Mouse (Mus musculus) liver, embryonic 12.5 days (tissue): ENCODE results near the gene Cntrl. TPM values are rescaled to one million over a fixed set of nuclear protein-coding genes. Genes with fewer than 3 reads are reported as not detected.

Experiments
- ATAC-seq: fragments of 200-750 bp; cut with Nextera tagmentation; 2 replicates; pipeline ENCODE4 v1.8.0; 2017; ENCODE audit warnings: moderate number of reproducible peaks, mild to moderate bottlenecking, moderate library complexity
- H3K27ac ChIP-seq: fragments of 300-500 bp; sonication (generic); 2 replicates; pipeline ENCODE4 v1.5.1; 2016; ENCODE audit warnings: mild to moderate bottlenecking
- H3K27me3 ChIP-seq: fragments of 300-500 bp; sonication (generic); replicated peaks from 2 replicates; pipeline ENCODE4 v1.6.1; 2016; ENCODE audit warnings: mild to moderate bottlenecking, moderate library complexity
- H3K36me3 ChIP-seq: fragments of 300-500 bp; sonication (generic); 2 replicates; pipeline ENCODE4 v1.6.1; 2016; ENCODE audit warnings: mild to moderate bottlenecking, moderate library complexity
- H3K4me1 ChIP-seq: fragments of 300-500 bp; sonication (generic); 2 replicates; pipeline ENCODE4 v1.6.1; 2016
- H3K4me2 ChIP-seq: fragments of 300-500 bp; sonication (generic); 2 replicates; pipeline ENCODE4 v1.6.1; 2016; ENCODE audit warnings: mild to moderate bottlenecking, moderate library complexity
- H3K4me3 ChIP-seq: fragments of 300-500 bp; sonication (generic); 2 replicates; pipeline ENCODE4 v1.5.1; 2016; ENCODE audit warnings: mild to moderate bottlenecking, moderate library complexity
- H3K9ac ChIP-seq: fragments of 300-500 bp; sonication (generic); 2 replicates; pipeline ENCODE4 v1.6.1; 2016; ENCODE audit warnings: mild to moderate bottlenecking, moderate library complexity
- H3K9me3 ChIP-seq: fragments of 300-500 bp; sonication (generic); replicated peaks from 2 replicates; pipeline ENCODE4 v1.6.1; 2016; ENCODE audit warnings: mild to moderate bottlenecking, moderate library complexity
- WGBS: fragments of 180-500 bp; shearing (Covaris S2); methylation state at CpG from one replicate; pipeline ENCODE4 v1.1.7; 2016; ENCODE audit not compliant: insufficient replicate concordance; 5-methylcytosine and 5-hydroxymethylcytosine counted together
- polyA plus RNA-seq: library from polyadenylated mRNA; unstranded; fragments of >200 nt; fragmentation: Nextera tagmentation; extraction: Ambion mirVana; gene quantifications from 2 replicates; pipeline ENCODE4 v1.2.1, GENCODE M21; 2016

The Cntrl gene
- polyA plus RNA-seq, 1 experiment from 2014 or later = 12.7 TPM

DNA sequence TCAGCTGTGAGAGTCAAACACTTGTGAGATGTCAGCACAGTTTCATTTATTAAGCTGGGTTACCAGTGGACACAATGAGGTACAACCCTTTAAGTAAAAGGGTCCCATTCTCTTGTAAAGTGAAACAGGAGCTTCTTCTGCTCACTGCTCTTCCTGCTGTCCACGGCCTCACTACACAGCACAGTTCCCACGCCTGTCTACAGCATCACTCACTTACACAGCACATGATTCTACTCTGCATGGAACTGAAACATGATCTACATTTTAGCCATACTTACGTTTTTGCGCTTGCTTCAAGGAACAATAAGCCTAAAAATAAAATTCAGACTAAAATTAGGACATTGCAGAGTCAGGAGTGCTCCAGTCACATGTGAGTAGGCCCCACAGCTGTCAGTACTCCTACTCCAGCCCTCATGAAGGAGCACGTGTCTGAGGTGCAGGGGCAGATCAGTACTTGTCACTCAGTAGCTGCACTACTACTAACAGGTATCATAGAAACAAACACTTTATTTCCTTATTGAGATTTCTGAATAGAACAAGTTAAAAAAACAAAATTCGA, 73.9 kb downstream of the Cntrl start:
- Histone ChIP-seq H3K4me2 (no peak overlapping the region), H3K4me1 (no peaks in the 10 kb centered on the region), H3K9ac (no peak overlapping the region), H3K27me3 (no peaks in the 10 kb centered on the region), H3K9me3 (no peaks in the 10 kb centered on the region), H3K36me3 (peaks cover 92% of the 10 kb centered on the region), H3K4me3 (no peak overlapping the region), H3K27ac (no peak overlapping the region)
- WGBS = 82% methylated on average over 6 of the region's 6 CpGs
- ATAC-seq = no peak

GRCm38 (mm10) chr2:35188929-35189328, 79.6 kb downstream of the Cntrl start:
- ATAC-seq = no peak
- no peak overlapping the region for H3K9ac ChIP-seq
- 0 out of 2 replicates have a peak, but pooled peaks cover under 1% of the 10 kb centered on the region for H3K4me1 ChIP-seq

GRCm38 (mm10) chr2:35193976-35194375, 84.7 kb downstream of the Cntrl start:
- no peak overlapping the region for H3K4me3 ChIP-seq
- no peaks in the 10 kb centered on the region for H3K9me3 ChIP-seq
- H3K9ac ChIP-seq = no peak overlapping the region; the same call in 1 of the 2 replicates
- peaks cover 46% of the 10 kb centered on the region for H3K36me3 ChIP-seq
- WGBS = 68% methylated on average over 1 of the region's 1 CpGs
- H3K4me1 ChIP-seq = peaks cover 36% of the 10 kb centered on the region
- no peak overlapping the region for H3K27ac ChIP-seq
- no peak for ATAC-seq
- H3K4me2 ChIP-seq = no peak overlapping the region
- H3K27me3 ChIP-seq = no peaks in the 10 kb centered on the region

More at GRCm38 (mm10) chr2:35188929-35189328, 79.6 kb downstream of the Cntrl start:
- Histone ChIP-seq H3K4me3 (no peak overlapping the region), H3K36me3 (peaks cover 75% of the 10 kb centered on the region), H3K9me3 (no peaks in the 10 kb centered on the region), H3K27ac (no peak overlapping the region), H3K4me2 (no peak overlapping the region), H3K27me3 (no peaks in the 10 kb centered on the region)
- WGBS = 75% methylated on average over 5 of the region's 5 CpGs

DNA sequence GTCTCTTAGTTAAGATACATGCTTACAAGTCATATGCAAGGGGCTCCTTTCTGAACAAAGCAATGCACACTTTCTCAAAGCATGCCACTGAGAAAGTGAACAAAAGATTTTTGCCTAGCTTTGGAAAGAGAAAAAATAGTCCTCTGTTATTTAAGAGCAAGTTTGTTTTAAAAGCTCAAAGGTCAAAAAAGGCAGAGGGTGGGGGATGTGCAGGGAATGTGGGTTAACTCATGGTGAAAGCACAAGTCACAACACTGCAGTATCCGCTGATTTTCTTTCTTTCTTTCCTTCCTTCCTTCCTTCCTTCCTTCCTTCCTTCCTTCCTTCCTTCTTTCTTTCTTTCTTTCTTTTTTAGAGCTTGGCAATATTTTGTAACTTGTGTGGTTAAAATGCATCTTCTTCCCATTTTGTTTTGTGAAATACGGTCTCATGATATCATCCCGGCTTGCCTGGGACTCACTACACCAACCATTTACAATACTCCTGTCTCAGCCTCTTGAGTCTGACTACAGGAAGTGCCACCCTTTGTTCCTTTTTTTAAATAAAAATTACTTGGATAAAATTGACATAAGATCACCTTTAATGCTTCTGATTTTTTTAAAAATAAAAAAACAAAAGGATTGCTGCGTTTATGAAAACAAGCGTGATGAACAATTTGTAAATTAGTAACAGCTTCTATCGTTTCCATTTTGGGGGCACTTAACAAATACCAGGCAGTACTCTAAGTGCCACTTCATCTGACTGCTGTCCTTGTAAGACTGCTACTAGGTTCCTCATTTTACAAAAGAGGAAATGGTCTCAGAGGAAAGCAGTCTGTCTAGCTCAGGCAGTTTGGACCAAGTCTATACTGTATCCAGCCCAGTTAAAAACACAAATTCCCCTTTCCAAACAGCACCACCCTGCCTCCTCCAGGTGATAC, 86.6 kb downstream of the Cntrl start:
- Histone ChIP-seq H3K27ac (peak overlapping the region; percentile 51; the same call in 1 of the 2 replicates), H3K27me3 (no peaks in the 10 kb centered on the region), H3K36me3 (peaks cover 30% of the 10 kb centered on the region), H3K9me3 (no peaks in the 10 kb centered on the region), H3K4me2 (peak overlapping the region; percentile 39), H3K4me1 (peaks cover 44% of the 10 kb centered on the region), H3K4me3 (peak overlapping the region; percentile 5; the same call in 1 of the 2 replicates), H3K9ac (0 out of 2 replicates have a peak overlapping the region, but pooled peaks have one; percentile 12)
- ATAC-seq = no peak
- WGBS = 33% methylated on average over 6 of the region's 6 CpGs

DNA sequence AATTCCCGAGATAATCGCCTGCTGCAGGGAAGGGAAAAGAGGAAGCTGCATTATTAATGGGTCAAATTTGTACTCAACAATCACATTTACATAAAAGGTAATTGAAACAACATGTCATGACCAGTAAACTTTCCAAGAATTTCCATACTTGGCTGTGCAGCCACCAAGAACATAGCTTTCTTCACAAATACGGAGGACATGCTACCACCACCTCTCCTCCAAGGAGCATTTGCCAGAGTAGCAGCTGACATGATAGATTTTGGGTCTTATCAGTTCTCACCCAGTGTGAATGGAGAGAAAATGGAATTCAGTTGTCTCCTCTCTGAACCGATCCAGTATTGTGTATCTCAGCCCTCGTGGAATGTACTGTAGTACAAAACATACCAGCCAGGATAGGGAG, 90.2 kb downstream of the Cntrl start:
- peak overlapping the region; percentile 96 for H3K27ac ChIP-seq
- peaks cover 43% of the 10 kb centered on the region for H3K4me1 ChIP-seq
- ATAC-seq = no peak
- peak overlapping the region; percentile 87 for H3K4me2 ChIP-seq
- H3K9me3 ChIP-seq = no peaks in the 10 kb centered on the region
- peaks cover 16% of the 10 kb centered on the region for H3K36me3 ChIP-seq
- peak overlapping the region; percentile 99 for H3K9ac ChIP-seq
- no peaks in the 10 kb centered on the region for H3K27me3 ChIP-seq
- 4% methylated on average over 5 of the region's 5 CpGs for WGBS
- peak overlapping the region; percentile 83 for H3K4me3 ChIP-seq

DNA sequence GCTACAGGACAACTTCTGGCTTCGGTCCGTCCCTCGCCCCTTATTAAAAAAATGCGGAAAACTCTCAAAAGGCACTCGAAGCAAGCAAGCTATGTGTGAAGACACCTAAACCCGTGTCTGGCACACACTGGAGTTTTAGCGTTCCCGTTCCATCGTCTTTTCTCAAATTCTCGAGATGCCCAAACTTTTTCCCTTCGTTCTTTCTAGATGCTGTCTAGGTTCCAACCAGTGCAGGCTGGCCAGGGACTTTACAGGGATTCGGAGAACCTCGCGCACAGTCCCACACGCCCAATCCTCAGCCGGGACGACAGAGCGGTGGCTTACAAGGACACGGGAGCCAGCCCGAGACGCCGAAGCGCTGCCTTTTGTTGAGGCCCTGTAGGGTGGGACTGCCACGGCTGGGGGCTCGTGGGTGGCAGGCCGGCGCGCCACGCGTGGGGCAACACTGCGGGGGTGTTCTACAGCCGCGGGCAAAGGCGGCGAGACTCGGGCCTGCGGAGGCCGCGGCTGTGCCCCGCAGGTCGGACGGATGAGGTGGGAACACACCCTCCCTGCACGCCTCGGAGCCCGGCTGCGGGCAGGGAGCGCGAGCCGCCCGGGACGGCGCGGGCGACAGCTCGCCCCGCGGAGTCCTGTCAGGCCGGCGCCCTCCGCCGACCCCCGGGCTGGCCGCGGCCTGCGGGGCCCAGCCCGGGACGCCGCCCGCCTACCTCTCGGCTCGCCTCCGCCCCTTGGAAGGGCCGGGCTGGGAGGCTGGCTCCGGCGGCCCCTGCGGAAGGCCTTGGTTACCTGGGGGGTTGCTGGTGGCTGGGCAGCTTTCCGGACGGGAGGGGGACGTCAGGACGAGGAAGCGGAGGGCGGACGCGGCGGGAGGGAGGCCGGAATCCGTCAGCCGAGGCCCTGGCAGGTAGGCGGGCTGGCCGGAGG, 90.9 kb downstream of the Cntrl start:
- Histone ChIP-seq H3K4me1 (peaks cover 38% of the 10 kb centered on the region), H3K4me3 (peak overlapping the region; percentile 83), H3K27me3 (no peaks in the 10 kb centered on the region), H3K9me3 (no peaks in the 10 kb centered on the region), H3K4me2 (peak overlapping the region; percentile 87), H3K36me3 (peaks cover 16% of the 10 kb centered on the region), H3K27ac (peak overlapping the region; percentile 96), H3K9ac (peak overlapping the region; percentile 99)
- peak; percentile 74 for ATAC-seq
- under 1% methylated on average over 87 of the region's 90 CpGs for WGBS

DNA sequence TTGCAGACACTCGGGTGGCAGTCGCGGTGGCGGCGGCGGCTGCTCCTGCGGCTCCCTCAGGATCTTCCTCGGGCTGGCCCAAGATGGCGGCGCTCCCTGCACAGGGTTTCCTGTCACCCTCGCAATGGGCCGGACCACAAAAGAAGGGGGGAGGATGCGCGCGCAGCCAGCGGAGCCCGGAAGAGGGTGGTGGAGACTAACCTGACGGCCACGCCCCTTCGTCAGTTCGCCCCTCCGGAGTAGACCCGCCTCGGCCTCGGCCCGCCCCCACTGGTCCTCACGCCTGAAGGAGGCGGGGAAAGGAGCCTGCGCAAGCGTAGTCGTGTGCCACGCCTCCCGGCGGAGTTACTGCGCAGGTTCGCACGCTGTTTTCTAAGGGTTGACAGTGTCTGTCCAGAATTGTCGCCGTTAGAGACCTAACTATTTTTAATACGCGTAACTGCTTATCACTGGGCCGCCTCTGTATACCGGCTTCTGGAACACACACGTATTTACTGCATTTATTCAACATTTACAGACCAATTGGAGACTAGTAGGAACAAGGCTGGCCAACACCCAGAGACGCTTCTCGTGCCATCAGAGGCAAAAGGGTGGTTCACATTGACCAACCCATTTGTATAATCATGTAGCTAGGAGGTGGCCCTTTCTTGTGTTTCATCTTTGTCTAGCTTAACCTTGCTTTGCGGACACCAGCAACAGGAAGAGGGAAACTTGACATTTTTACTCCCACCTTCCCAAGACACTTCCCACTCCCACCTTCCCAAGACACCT, 91.8 kb downstream of the Cntrl start, which contains the start of gene Rab14:
Rab14 (minus strand) TSS at position 223 of the 771 bp plus-strand sequence.
- WGBS = under 1% methylated on average over 47 of the region's 47 CpGs

DNA sequence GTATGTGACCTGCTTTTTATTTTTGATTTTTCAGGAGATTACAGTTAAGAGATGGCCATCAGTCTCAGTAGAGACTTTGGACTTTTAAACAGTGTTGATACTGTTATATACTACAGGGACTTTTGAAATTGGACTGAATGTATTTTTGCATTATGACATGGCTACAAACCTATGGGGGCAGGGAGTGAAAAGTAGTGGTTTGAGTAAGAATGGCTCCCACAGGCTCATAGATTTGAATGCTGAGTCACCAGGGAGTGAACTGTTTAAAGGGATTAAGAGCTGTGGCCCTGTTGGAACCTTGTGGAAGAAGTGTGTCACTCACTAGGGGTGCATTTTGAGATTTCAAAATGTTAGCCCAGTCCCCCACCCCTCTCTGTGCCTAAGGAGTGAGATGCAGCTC, 94.4 kb downstream of the Cntrl start:
- Histone ChIP-seq H3K4me3 (no peak overlapping the region), H3K4me1 (peaks cover 13% of the 10 kb centered on the region), H3K9me3 (no peaks in the 10 kb centered on the region), H3K27ac (no peak overlapping the region), H3K4me2 (no peak overlapping the region), H3K36me3 (peaks cover 3% of the 10 kb centered on the region; the same call in 1 of the 2 replicates), H3K9ac (no peak overlapping the region), H3K27me3 (no peaks in the 10 kb centered on the region)
- ATAC-seq = no peak

More for the DNA sequence above, 91.8 kb downstream of the Cntrl start, which contains the start of gene Rab14:
- peaks cover 30% of the 10 kb centered on the region for H3K4me1 ChIP-seq
- no peaks in the 10 kb centered on the region for H3K9me3 ChIP-seq
- no peaks in the 10 kb centered on the region for H3K27me3 ChIP-seq
- H3K27ac ChIP-seq = peak within 1 kb of the TSS; percentile 96
- peak within 1 kb of the TSS; percentile 83 for H3K4me3 ChIP-seq
- peak within 1 kb of the TSS; percentile 87 for H3K4me2 ChIP-seq
- H3K9ac ChIP-seq = peak within 1 kb of the TSS; percentile 99
- peaks cover 16% of the 10 kb centered on the region for H3K36me3 ChIP-seq
- peak; percentile 95 for ATAC-seq

DNA sequence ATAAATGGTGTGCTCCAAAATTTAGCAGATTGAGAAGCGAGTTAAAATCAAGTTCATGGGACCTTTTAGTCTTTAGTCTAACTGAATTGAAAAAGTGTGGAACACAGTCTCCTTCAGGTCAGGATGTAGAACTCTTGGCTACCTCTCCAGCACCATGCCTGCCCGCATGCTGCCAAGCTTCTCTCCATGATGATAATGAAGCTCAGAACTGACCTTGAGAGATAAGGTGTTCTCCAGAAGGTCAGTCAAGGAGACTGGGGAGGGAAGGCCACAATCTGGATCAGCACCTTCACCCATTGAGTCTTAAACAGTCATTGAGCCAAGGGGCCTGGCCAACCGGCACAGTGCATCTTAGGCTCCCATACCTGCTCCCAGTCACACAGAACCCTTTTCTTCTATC, 97.5 kb downstream of the Cntrl start:
- ATAC-seq = no peak
- Histone ChIP-seq H3K36me3 (no peaks in the 10 kb centered on the region), H3K27me3 (peaks cover 4% of the 10 kb centered on the region; the same call in 1 of the 2 replicates), H3K27ac (no peak overlapping the region), H3K9ac (no peak overlapping the region), H3K4me3 (no peak overlapping the region), H3K9me3 (no peaks in the 10 kb centered on the region), H3K4me1 (peaks cover 3% of the 10 kb centered on the region), H3K4me2 (no peak overlapping the region)
- 64% methylated on average over 3 of the region's 3 CpGs for WGBS

GRCm38 (mm10) chr2:35208054-35208453, 98.8 kb downstream of the Cntrl start:
- Histone ChIP-seq H3K9ac (no peak overlapping the region), H3K36me3 (no peaks in the 10 kb centered on the region), H3K27me3 (peaks cover 8% of the 10 kb centered on the region; the same call in 1 of the 2 replicates), H3K4me2 (no peak overlapping the region), H3K9me3 (no peaks in the 10 kb centered on the region), H3K4me3 (no peak overlapping the region), H3K4me1 (peaks cover 1% of the 10 kb centered on the region), H3K27ac (no peak overlapping the region)
- 73% methylated on average over 3 of the region's 3 CpGs for WGBS
- ATAC-seq = no peak
